Comparison of ENCODE assay signal across 8 mouse cellular contexts in genomic region chr2:119237871-119238220, GRCm38 (mm10). TPM values are rescaled to one million over a fixed set of nuclear protein-coding genes. Genes with fewer than 3 reads are reported as not detected.
DNase-seq lines count a peak whose midpoint lies in the region; ATAC-seq and TF ChIP-seq lines count a peak whose summit lies in the region.

No protein-coding gene starts in this region.

- no peaks in the 10 kb centered on the region for H3K4me1 ChIP-seq in lung, adult 2 months (ENCODE audit: control insufficient read depth, insufficient read depth, low read length)
- peaks cover 3% of the 10 kb centered on the region; the same call in 1 of the 2 replicates for H3K4me1 ChIP-seq in brown adipose tissue, adult 24 weeks (ENCODE audit: control insufficient read depth, insufficient read depth, insufficient read length, low read length)
- no peaks in the 10 kb centered on the region for H3K4me1 ChIP-seq in forebrain, postnatal 0 days (ENCODE audit: insufficient read depth)
- H3K4me1 ChIP-seq in liver, postnatal 0 days (ENCODE audit: insufficient read depth) = peaks cover 11% of the 10 kb centered on the region

- peak overlapping the region; percentile 60 for H3K4me3 ChIP-seq in lung, adult 2 months (replicated peaks; ENCODE audit: extremely low read depth, low read depth, low read length)
- H3K4me3 ChIP-seq in brown adipose tissue, adult 24 weeks (ENCODE audit: insufficient read depth, low read depth, low read length) = peak overlapping the region; percentile 52
- peak overlapping the region; percentile 33 for H3K4me3 ChIP-seq in forebrain, postnatal 0 days (ENCODE audit: low read depth, low read length)
- H3K4me3 ChIP-seq in liver, postnatal 0 days (ENCODE audit: low read depth, low read length) = peak overlapping the region; percentile 58

- H3K36me3 ChIP-seq in forebrain, postnatal 0 days (ENCODE audit: insufficient read depth) = no peaks in the 10 kb centered on the region
- H3K36me3 ChIP-seq in liver, postnatal 0 days (replicated peaks; ENCODE audit: insufficient read depth, low read length) = no peaks in the 10 kb centered on the region

- DNase-seq in lung, adult 2 months = peak; percentile 57
- DNase-seq in lung, postnatal 14 days = no peak
- DNase-seq in forebrain, postnatal 0 days = peak; percentile 27
- DNase-seq in liver, postnatal 0 days = no peak
- no peak for DNase-seq in left cerebral cortex, adult 11 months (ENCODE audit: low spot score)
- no peak for DNase-seq in layer of hippocampus, adult 9-10 months (ENCODE audit: low spot score)
- DNase-seq in right cerebral cortex, postnatal 4 days = no peak

- H3K27ac ChIP-seq in brown adipose tissue, adult 24 weeks (replicated peaks; ENCODE audit: low read depth, low read length) = no peak overlapping the region
- H3K27ac ChIP-seq in forebrain, postnatal 0 days (ENCODE audit: low read depth, low read length) = no peak overlapping the region
- H3K27ac ChIP-seq in liver, postnatal 0 days (ENCODE audit: low read depth) = no peak overlapping the region

- H3K27me3 ChIP-seq in forebrain, postnatal 0 days (ENCODE audit: insufficient read depth, low read length) = peaks cover 54% of the 10 kb centered on the region
- H3K27me3 ChIP-seq in liver, postnatal 0 days (ENCODE audit: insufficient read depth, low read length) = peaks cover 43% of the 10 kb centered on the region

- 4% methylated on average over 31 of the region's 31 CpGs for WGBS in lung, adult 2 months
- WGBS in forebrain, postnatal 0 days = 4% methylated on average over 31 of the region's 31 CpGs
- WGBS in liver, postnatal 0 days (ENCODE audit: insufficient replicate concordance) = 6% methylated on average over 30 of the region's 31 CpGs

- no peak for TF ChIP-seq EP300 in liver, postnatal 0 days (IDR thresholded peaks at IDR 0.05; ENCODE audit: low read depth)

- H3K9me3 ChIP-seq in forebrain, postnatal 0 days (ENCODE audit: low read length) = no peaks in the 10 kb centered on the region
- no peaks in the 10 kb centered on the region for H3K9me3 ChIP-seq in liver, postnatal 0 days (ENCODE audit: low read length)

- peak overlapping the region; percentile 55 for H3K4me2 ChIP-seq in forebrain, postnatal 0 days (ENCODE audit: low read depth)
- peak overlapping the region; percentile 72 for H3K4me2 ChIP-seq in liver, postnatal 0 days (ENCODE audit: low read depth, low read length)

- TF ChIP-seq POLR2A in lung, adult 2 months (IDR thresholded peaks at IDR 0.05; ENCODE audit: borderline replicate concordance, extremely low read depth, low read depth, low read length) = no peak

- H3K9ac ChIP-seq in forebrain, postnatal 0 days = no peak overlapping the region
- H3K9ac ChIP-seq in liver, postnatal 0 days (replicated peaks) = no peak overlapping the region

- ATAC-seq in forebrain, postnatal 0 days = peak; percentile 60
- ATAC-seq in liver, postnatal 0 days = no peak

- no peak for TF ChIP-seq CTCF in lung, adult 2 months (IDR thresholded peaks at IDR 0.05; ENCODE audit: insufficient read depth, low read length)
- no peak for TF ChIP-seq CTCF in forebrain, postnatal 0 days (IDR thresholded peaks at IDR 0.05; ENCODE audit: low read depth)
- TF ChIP-seq CTCF in liver, postnatal 0 days (IDR thresholded peaks at IDR 0.05; ENCODE audit: low read depth) = no peak

RNA-seq across cellular contexts. Expression of gene Spint1, which starts 0.7 kb away (rescaled TPM):
- 47.7 and 51.0 TPM in 2 replicates for polyA plus RNA-seq in lung, adult 2 months (2012; rRNA removed)
- not detected in 2 replicates for polyA plus RNA-seq in brown adipose tissue, adult 24 weeks (2012; ENCODE audit: insufficient read depth, insufficient read length, missing spikeins)
- total RNA-seq in forebrain, postnatal 0 days (2014; rRNA removed) = 1.6 and 1.8 TPM in 2 replicates
- 0.52 and 1.1 TPM in 2 replicates for polyA plus RNA-seq in forebrain, postnatal 0 days (2015; fragmentation: Nextera tagmentation; extraction: Ambion mirVana)
- polyA plus RNA-seq in liver, postnatal 0 days (2015; fragmentation: Nextera tagmentation; extraction: Ambion mirVana) = 0.44 and 0.60 TPM in 2 replicates

RNA-seq across cellular contexts. Expression of gene Ppp1r14d, which starts 8.1 kb away (rescaled TPM):
- polyA plus RNA-seq in lung, adult 2 months (2012; rRNA removed) = 1.1 and 1.9 TPM in 2 replicates
- not detected in 2 replicates for polyA plus RNA-seq in brown adipose tissue, adult 24 weeks (2012; ENCODE audit: insufficient read depth, insufficient read length, missing spikeins)
- not detected in 2 replicates for total RNA-seq in forebrain, postnatal 0 days (2014; rRNA removed)
- polyA plus RNA-seq in forebrain, postnatal 0 days (2015; fragmentation: Nextera tagmentation; extraction: Ambion mirVana) = not detected in 2 replicates
- polyA plus RNA-seq in liver, postnatal 0 days (2015; fragmentation: Nextera tagmentation; extraction: Ambion mirVana) = not detected in 2 replicates

RNA-seq across cellular contexts. Expression of gene Dnajc17, which starts 29.3 kb away (rescaled TPM):
- 2.7 and 4.1 TPM in 2 replicates for polyA plus RNA-seq in lung, adult 2 months (2012; rRNA removed)
- 7.8 and 8.8 TPM in 2 replicates for polyA plus RNA-seq in brown adipose tissue, adult 24 weeks (2012; ENCODE audit: insufficient read depth, insufficient read length, missing spikeins)
- 30.6 and 41.9 TPM in 2 replicates for total RNA-seq in forebrain, postnatal 0 days (2014; rRNA removed)
- polyA plus RNA-seq in forebrain, postnatal 0 days (2015; fragmentation: Nextera tagmentation; extraction: Ambion mirVana) = 25.2 and 27.0 TPM in 2 replicates
- 4.3 and 4.6 TPM in 2 replicates for polyA plus RNA-seq in liver, postnatal 0 days (2015; fragmentation: Nextera tagmentation; extraction: Ambion mirVana)

RNA-seq across cellular contexts. Expression of gene Zfyve19, which starts 29.4 kb away (rescaled TPM):
- 29.8 and 36.1 TPM in 2 replicates for polyA plus RNA-seq in lung, adult 2 months (2012; rRNA removed)
- 16.2 and 21.0 TPM in 2 replicates for polyA plus RNA-seq in brown adipose tissue, adult 24 weeks (2012; ENCODE audit: insufficient read depth, insufficient read length, missing spikeins)
- 37.4 and 38.6 TPM in 2 replicates for total RNA-seq in forebrain, postnatal 0 days (2014; rRNA removed)
- polyA plus RNA-seq in forebrain, postnatal 0 days (2015; fragmentation: Nextera tagmentation; extraction: Ambion mirVana) = 58.3 and 62.5 TPM in 2 replicates
- polyA plus RNA-seq in liver, postnatal 0 days (2015; fragmentation: Nextera tagmentation; extraction: Ambion mirVana) = 15.5 and 18.4 TPM in 2 replicates

RNA-seq across cellular contexts. Expression of gene Rhov, which starts 33.2 kb away (rescaled TPM):
- polyA plus RNA-seq in lung, adult 2 months (2012; rRNA removed) = 1.6 and 3.0 TPM in 2 replicates
- not detected in 2 replicates for polyA plus RNA-seq in brown adipose tissue, adult 24 weeks (2012; ENCODE audit: insufficient read depth, insufficient read length, missing spikeins)
- total RNA-seq in forebrain, postnatal 0 days (2014; rRNA removed) = 20.5 and 27.8 TPM in 2 replicates
- polyA plus RNA-seq in forebrain, postnatal 0 days (2015; fragmentation: Nextera tagmentation; extraction: Ambion mirVana) = 22.9 and 29.3 TPM in 2 replicates
- not detected in 2 replicates for polyA plus RNA-seq in liver, postnatal 0 days (2015; fragmentation: Nextera tagmentation; extraction: Ambion mirVana)

Comparison
In these comparisons a context has a peak if more than half of its experiments do, and no peak if none do; other contexts are left out.
1. DNase-seq: peak in lung, adult 2 months (single experiment) and forebrain, postnatal 0 days (single experiment); none in lung, postnatal 14 days (single experiment), liver, postnatal 0 days (single experiment), left cerebral cortex, adult 11 months (single experiment), layer of hippocampus, adult 9-10 months (single experiment) and right cerebral cortex, postnatal 4 days (single experiment).
2. RNA of gene Spint1, which starts 0.7 kb away (polyA plus RNA-seq): 47.7 to 51.0 TPM in lung, adult 2 months; 0.52 to 1.1 TPM in forebrain, postnatal 0 days, 0.44 to 0.60 TPM in liver, postnatal 0 days and not detected in brown adipose tissue, adult 24 weeks; every median in the first group is over 10 times any median in the second.
3. Peak in every context shown above with its lines, with median percentiles within 50 percentile points of each other: H3K4me3 ChIP-seq.